Mouse (Mus musculus) bone marrow macrophage, adult 2 months (primary cell): ENCODE measurements at regions not wholly inside any gene's neighbourhood (a gene's known extent, or its start where the extent isn't known, plus 50 kb on each side); places are given as distances from the start of the nearest gene placed in this dataset.

ENCODE experiments used
- H3K27ac ChIP-seq: 2 replicates; pipeline ENCODE4 v1.5.1; 2012; ENCODE audit warnings: low read depth, low read length; ENCODE audit not compliant: insufficient read depth
- H3K4me1 ChIP-seq: 2 replicates; pipeline ENCODE4 v1.6.1; 2012; ENCODE audit warnings: low read length; ENCODE audit not compliant: control insufficient read depth, insufficient read depth
- H3K4me3 ChIP-seq: 2 replicates; pipeline ENCODE4 v1.5.1; 2012; ENCODE audit warnings: mild to moderate bottlenecking, low read length, moderate library complexity; ENCODE audit not compliant: insufficient read depth
- CTCF ChIP-seq: IDR thresholded peaks from 2 replicates; pipeline ENCODE4 v1.5.1; 2012; ENCODE audit warnings: low read depth, mild to moderate bottlenecking, low read length, moderate library complexity
- POLR2A ChIP-seq: IDR thresholded peaks from 2 replicates; pipeline ENCODE4 v1.6.1; 2012; ENCODE audit warnings: mild to moderate bottlenecking, low read depth, low read length, borderline replicate concordance

DNA sequence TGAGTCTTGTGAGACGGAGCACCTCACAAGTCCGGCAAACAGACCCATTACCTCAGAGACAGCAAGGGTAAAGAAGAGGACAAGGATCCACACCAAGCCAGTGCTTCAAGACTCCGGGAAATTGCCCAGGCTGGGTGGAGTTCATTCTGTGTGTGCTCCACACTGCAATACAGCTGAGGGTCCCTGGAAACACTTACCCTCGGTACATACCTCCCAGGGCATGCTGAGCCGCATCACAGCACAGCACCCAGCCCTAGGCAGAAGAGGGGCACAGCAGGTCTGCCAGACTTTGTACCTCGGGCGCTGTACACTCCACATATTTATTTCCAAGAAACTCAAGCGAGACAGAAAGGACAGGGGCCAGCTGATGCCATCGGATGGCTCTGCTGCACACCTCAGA is 54.5 kb upstream of the Cmc1 start:
- no peak overlapping the region for H3K27ac ChIP-seq

DNA sequence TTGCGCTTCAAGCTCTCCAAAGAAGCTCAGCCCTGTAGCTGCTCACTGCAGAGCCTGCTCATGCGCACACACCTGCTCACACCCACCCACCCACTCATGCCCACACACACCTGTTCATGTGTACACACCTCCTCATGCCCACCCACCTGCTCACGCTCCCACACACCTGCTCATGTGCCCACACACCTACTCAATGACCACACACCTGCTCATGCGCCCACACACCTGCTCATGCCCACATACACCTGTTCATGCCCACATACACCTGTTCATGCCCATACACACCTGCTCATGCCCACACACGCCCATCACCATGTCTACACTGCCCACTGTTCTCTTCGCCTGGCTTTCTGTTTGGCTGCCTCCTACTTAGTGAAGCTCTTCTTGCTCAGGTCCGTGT is 56.5 kb upstream of the Cmc1 start:
- TF ChIP-seq POLR2A = no peak
- no peak for TF ChIP-seq CTCF
- Histone ChIP-seq H3K27ac (no peak overlapping the region), H3K4me1 (no peaks in the 10 kb centered on the region), H3K4me3 (no peak overlapping the region)

More for the DNA sequence above, 54.5 kb upstream of the Cmc1 start:
- Histone ChIP-seq H3K4me1 (no peaks in the 10 kb centered on the region), H3K4me3 (no peak overlapping the region)
- no peak for TF ChIP-seq POLR2A
- no peak for TF ChIP-seq CTCF

DNA sequence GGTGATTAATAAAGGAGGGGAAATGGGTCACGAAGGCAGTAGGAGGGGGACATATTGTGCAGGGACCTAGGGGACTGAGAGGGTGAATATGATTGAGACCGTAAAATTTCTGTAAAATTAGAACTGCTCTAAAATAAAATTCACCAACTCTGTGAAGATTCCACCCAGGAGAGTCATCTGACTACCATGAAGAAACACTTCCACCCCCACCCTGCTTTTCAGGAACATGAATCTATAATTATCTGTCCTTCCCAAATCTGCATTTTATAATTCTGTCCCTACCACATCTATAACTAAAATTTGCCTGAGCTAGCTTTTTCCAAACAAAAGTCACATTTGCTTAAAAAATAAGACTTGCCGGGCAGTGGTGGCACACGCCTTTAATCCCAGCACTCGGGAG is 69.7 kb upstream of the Cmc1 start:
- H3K27ac ChIP-seq = no peak overlapping the region
- H3K4me1 ChIP-seq = no peaks in the 10 kb centered on the region
- no peak for TF ChIP-seq CTCF
- no peak for TF ChIP-seq POLR2A
- H3K4me3 ChIP-seq = no peak overlapping the region

DNA sequence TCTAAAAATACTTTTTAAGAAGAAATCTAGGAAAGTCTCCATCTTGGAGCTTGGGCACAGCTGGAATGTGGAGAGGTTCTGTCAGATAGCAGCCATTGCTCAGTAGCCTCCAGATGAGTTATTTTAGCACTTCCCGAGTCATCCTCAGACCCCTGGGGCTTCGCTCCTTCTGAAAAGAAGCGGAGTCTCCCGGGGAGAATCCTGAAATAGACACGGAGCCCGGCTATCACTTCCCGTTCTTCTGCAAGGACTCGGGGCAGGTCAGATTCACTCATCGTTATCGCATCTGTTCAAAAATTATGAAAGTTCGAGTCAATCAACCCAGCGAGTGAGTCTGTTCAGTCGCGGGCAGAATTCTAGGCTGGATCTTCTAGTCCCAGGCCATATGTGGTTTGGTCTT is 71.2 kb upstream of the Cmc1 start:
- no peak for TF ChIP-seq POLR2A
- TF ChIP-seq CTCF = no peak
- Histone ChIP-seq H3K4me1 (no peaks in the 10 kb centered on the region), H3K4me3 (no peak overlapping the region), H3K27ac (no peak overlapping the region)

DNA sequence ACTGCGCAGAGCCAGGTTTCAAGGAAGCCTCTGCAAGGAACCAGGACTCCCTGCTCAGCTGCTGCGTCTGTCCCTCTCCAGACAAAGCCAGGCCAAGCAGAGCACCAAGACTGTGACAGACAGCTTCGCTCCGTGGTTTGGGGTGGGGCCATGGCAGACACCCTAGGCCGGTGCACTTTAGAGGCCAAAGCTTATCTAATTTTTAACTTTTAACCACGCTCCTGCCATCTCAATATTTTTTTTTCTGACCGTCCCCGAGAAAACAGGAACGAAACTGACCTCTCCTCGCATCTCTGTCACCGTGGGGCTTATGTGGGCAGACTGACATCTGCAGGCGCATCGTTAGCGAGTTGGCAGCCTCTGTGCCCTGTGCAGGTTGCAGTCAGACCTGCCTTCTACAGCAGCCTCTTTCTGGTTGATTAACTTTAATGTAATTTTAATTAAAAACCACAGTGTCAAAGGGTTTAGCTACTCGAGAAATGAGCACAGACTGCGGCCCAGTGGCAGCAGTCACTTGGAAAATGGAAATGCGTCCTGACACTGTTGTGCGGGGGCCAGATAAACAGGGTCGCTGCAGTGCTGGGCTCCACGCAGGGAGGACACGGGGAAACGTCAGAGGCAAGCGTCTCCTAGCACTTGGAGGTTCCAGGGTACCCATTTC is 77.6 kb upstream of the Cmc1 start:
- Histone ChIP-seq H3K27ac (no peak overlapping the region), H3K4me3 (no peak overlapping the region)
- no peak for TF ChIP-seq POLR2A
- TF ChIP-seq CTCF = no peak

DNA sequence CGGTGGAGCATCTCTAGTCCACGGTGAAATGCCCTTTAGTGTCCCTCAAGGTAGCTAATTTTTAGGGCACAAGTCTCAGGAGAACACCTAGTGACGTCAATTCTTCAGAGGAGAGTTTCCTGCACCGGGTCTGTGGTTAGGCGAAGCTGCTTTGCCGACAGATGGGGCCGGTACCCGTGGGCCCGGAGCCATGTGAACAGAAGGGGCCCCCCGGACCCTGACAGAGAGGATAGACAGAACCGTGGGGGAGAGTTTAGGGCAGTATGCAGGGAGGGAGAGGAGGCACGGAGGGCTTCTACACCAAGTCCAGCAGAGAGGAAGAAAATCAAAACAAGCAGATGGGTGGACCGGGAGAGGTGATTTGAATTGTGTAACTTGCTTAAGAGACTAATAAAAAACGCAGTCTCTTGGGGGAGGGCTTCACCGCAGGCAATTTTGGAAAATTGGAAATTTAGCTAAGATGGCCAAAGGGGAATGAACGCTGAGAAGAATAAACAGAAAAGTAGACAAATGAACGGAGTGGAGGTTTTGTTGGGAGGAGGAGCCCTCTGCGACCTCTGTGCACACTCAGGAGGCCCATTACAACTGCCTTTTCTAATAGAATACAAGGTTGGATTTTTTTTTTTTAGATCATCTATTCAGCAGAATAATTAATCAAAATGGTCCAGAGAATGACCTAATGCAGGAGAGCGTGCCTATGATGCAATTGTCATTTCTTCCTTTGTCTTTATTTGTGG is 78.9 kb upstream of the Cmc1 start:
- Histone ChIP-seq H3K4me1 (no peaks in the 10 kb centered on the region), H3K27ac (no peak overlapping the region), H3K4me3 (no peak overlapping the region)
- TF ChIP-seq CTCF = no peak
- no peak for TF ChIP-seq POLR2A

More for the DNA sequence above, 77.6 kb upstream of the Cmc1 start:
- H3K4me1 ChIP-seq = no peaks in the 10 kb centered on the region

DNA sequence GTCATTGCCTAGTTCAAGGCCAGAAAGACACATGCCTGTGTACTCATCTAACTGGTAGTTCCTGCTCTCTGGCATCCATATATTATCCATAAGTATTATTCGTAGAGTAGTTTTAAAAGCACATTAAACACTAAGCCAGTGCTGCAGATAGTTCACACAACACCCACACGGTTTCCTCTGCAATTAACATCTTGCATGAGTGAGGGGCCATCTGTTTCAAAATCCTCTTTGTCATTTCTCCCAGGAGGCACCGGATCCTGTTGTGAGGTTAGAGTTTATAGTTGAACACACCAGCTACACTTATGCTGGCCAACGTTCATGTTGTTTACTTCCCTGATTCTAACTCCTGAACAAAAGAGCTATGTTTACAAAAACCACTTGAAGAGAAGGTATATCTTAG is 90.7 kb upstream of the Cmc1 start:
- no peak overlapping the region for H3K4me3 ChIP-seq
- H3K4me1 ChIP-seq = no peaks in the 10 kb centered on the region
- H3K27ac ChIP-seq = no peak overlapping the region
- TF ChIP-seq POLR2A (no peak), CTCF (no peak)

DNA sequence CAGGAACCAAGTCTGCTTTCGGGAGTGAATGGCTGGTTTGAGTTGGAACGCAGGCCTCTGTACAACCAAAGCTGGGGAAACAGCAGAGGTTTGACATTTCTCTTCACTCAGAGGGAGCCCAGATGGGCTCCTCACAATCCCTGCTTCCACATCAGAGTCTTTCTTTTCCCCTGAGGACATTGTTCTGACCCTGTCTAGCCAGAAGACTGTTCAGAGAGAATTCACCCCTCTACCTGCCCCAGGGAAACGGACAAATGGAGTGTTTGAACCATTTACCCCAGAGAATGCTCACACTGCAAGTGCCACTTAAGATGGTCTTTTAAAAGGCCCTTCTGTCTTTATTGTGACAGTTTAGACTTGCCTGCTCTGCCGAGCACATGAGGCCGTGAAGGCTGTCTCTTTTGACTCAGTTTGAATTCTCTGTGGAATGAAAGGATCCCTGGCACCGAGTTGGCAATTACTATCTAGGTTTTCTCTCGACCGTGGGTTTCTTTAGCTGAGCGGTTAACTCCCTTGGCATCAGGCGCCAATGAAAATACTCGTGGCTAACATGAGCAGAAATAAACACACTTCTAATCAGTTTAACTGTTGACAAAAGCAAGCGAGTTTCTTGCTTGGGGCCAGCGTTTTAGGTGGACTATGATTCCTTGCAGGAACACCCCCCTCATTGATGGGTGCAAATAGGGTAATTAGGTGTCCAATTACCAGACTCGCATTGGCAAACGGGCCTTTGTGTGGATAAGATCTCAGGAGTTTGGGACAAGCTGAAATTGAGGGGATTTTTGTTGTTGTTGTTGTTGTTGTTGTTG is 97.0 kb upstream of the Cmc1 start:
- H3K27ac ChIP-seq = no peak overlapping the region
- no peak overlapping the region for H3K4me3 ChIP-seq
- TF ChIP-seq CTCF (no peak), POLR2A (no peak)
- no peaks in the 10 kb centered on the region for H3K4me1 ChIP-seq

DNA sequence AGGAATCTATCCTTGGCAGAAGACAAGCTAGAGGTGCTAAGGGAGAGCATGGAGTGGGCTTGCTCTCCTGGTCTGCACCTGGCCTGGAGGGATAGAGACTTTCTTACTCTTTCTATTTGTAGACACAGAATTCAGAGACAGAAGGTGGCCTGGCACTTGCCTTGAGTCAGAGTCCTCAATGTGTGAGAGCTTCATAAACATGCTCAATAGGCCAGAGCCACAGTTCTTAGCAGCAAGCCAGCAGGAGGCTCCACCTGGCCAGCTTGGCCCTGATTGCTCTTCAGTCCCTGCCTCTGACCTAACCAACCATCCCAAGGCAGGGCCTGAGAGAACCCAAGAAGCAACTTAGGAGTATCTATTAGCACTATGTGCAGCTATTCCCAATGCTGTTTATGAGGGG is 103.9 kb upstream of the Cmc1 start:
- Histone ChIP-seq H3K4me1 (no peaks in the 10 kb centered on the region), H3K4me3 (no peak overlapping the region), H3K27ac (no peak overlapping the region)
- TF ChIP-seq POLR2A = no peak
- TF ChIP-seq CTCF = no peak
